Mouse (Mus musculus): Measurements from ENCODE around the gene C1qbp. TPM values are rescaled to one million over a fixed set of nuclear protein-coding genes. Genes with fewer than 3 reads are reported as not detected.

Gene C1qbp
- polyA plus RNA-seq, 1 experiment from 2014 or later, result 286 TPM

GRCm38 (mm10) chr11:70931461-70931860, 51.4 kb downstream of the C1qbp start:
- Histone ChIP-seq H3K4me2 (no peak overlapping the region), H3K4me3 (replicated peaks) (no peak overlapping the region), H3K4me1 (no peaks in the 10 kb centered on the region), H3K9ac (no peak overlapping the region), H3K27ac (no peak overlapping the region), H3K9me3 (replicated peaks) (no peaks in the 10 kb centered on the region), H3K27me3 (no peaks in the 10 kb centered on the region), H3K36me3 (peaks cover 56% of the 10 kb centered on the region)
- WGBS, result 80% methylated on average over 5 of the region's 5 CpGs
- no peak for ATAC-seq (replicated peaks; ENCODE audit: low FRiP score)

Other genes starting within 250 kb of the C1qbp start
- 6.8 and 8.1 TPM in 2 replicates for gene Zfp3, start 218.8 kb downstream of the C1qbp start, polyA plus RNA-seq (2015; fragmentation: Nextera tagmentation; extraction: Ambion mirVana)
- gene Scimp, start 170.4 kb downstream of the C1qbp start, polyA plus RNA-seq (2015; fragmentation: Nextera tagmentation; extraction: Ambion mirVana), result 0.25 TPM in 1 of 2 replicates, not detected in the other
- gene Rabep1, start 138.2 kb downstream of the C1qbp start, polyA plus RNA-seq (2015; fragmentation: Nextera tagmentation; extraction: Ambion mirVana), result 36.5 and 36.8 TPM in 2 replicates
- gene Nup88, start 13.1 kb downstream of the C1qbp start, polyA plus RNA-seq (2015; fragmentation: Nextera tagmentation; extraction: Ambion mirVana), result 128 and 131 TPM in 2 replicates
- 68.3 and 76.2 TPM in 2 replicates for gene Rpain, start 12.8 kb downstream of the C1qbp start, polyA plus RNA-seq (2015; fragmentation: Nextera tagmentation; extraction: Ambion mirVana)
- gene Dhx33, start 21.4 kb upstream of the C1qbp start, polyA plus RNA-seq (2015; fragmentation: Nextera tagmentation; extraction: Ambion mirVana), result 22.1 and 22.9 TPM in 2 replicates
- gene Mis12, start 36.6 kb upstream of the C1qbp start, polyA plus RNA-seq (2015; fragmentation: Nextera tagmentation; extraction: Ambion mirVana), result 41.1 and 43.8 TPM in 2 replicates
- 47.6 and 48.1 TPM in 2 replicates for gene Derl2, start 36.8 kb upstream of the C1qbp start, polyA plus RNA-seq (2015; fragmentation: Nextera tagmentation; extraction: Ambion mirVana)
- gene 6330403K07Rik, start 50.5 kb upstream of the C1qbp start, polyA plus RNA-seq (2015; fragmentation: Nextera tagmentation; extraction: Ambion mirVana), result 57.7 and 69.4 TPM in 2 replicates
- gene Nlrp1a, start 161.7 kb upstream of the C1qbp start, polyA plus RNA-seq (2015; fragmentation: Nextera tagmentation; extraction: Ambion mirVana), result 0.09 and 0.21 TPM in 2 replicates
- gene Nlrp1b, start 247.7 kb upstream of the C1qbp start, polyA plus RNA-seq (2015; fragmentation: Nextera tagmentation; extraction: Ambion mirVana), result not detected in 2 replicates

All from kidney, embryonic 15.5 days (tissue).